Mouse (Mus musculus) forebrain, embryonic 13.5 days (tissue): ENCODE measurements around the gene Igf2bp2. TPM values are rescaled to one million over a fixed set of nuclear protein-coding genes. Genes with fewer than 3 reads are reported as not detected.
A peak's percentile ranks its signal among the peaks of the same experiment; 100 is the strongest.

Experiments
- ATAC-seq: fragments of 200-750 bp; cut with Nextera tagmentation; 2 replicates; pipeline ENCODE4 v1.8.0; 2017
- H3K27ac ChIP-seq: fragments of 300-500 bp; sonication (generic); 2 replicates; pipeline ENCODE4 v1.5.1; 2015; ENCODE audit warnings: inconsistent platforms, mild to moderate bottlenecking, moderate library complexity
- H3K27me3 ChIP-seq: fragments of 300-500 bp; sonication (generic); 2 replicates; pipeline ENCODE4 v1.6.1; 2015; ENCODE audit warnings: mild to moderate bottlenecking, inconsistent platforms
- H3K36me3 ChIP-seq: fragments of 300-500 bp; sonication (generic); 2 replicates; pipeline ENCODE4 v1.6.1; 2015; ENCODE audit warnings: mild to moderate bottlenecking, inconsistent platforms; ENCODE audit not compliant: poor library complexity, severe bottlenecking
- H3K4me1 ChIP-seq: fragments of 300-500 bp; sonication (generic); 2 replicates; pipeline ENCODE4 v1.6.1; 2015; ENCODE audit warnings: inconsistent platforms
- H3K4me2 ChIP-seq: fragments of 300-500 bp; sonication (generic); 2 replicates; pipeline ENCODE4 v1.6.1; 2015; ENCODE audit warnings: inconsistent platforms, mild to moderate bottlenecking, moderate library complexity
- H3K4me3 ChIP-seq: fragments of 300-500 bp; sonication (generic); 2 replicates; pipeline ENCODE4 v1.5.1; 2015; ENCODE audit warnings: mild to moderate bottlenecking, inconsistent platforms
- H3K9ac ChIP-seq: fragments of 300-500 bp; sonication (generic); 2 replicates; pipeline ENCODE4 v1.6.1; 2015; ENCODE audit warnings: mild to moderate bottlenecking, inconsistent platforms
- H3K9me3 ChIP-seq: fragments of 300-500 bp; sonication (generic); replicated peaks from 2 replicates; pipeline ENCODE4 v1.6.1; 2016; ENCODE audit warnings: inconsistent platforms
- WGBS: fragments of 180-500 bp; shearing (Covaris S2); methylation state at CpG from one replicate; pipeline ENCODE4 v1.1.7; 2015; 5-methylcytosine and 5-hydroxymethylcytosine counted together
- polyA plus RNA-seq: library from polyadenylated mRNA; unstranded; fragments of >200 nt; fragmentation: Nextera tagmentation; extraction: Ambion mirVana; gene quantifications from 2 replicates; pipeline ENCODE4 v1.2.1, GENCODE M21; 2015

The Igf2bp2 gene
- polyA plus RNA-seq = 52.7 and 55.3 TPM in 2 replicates

DNA sequence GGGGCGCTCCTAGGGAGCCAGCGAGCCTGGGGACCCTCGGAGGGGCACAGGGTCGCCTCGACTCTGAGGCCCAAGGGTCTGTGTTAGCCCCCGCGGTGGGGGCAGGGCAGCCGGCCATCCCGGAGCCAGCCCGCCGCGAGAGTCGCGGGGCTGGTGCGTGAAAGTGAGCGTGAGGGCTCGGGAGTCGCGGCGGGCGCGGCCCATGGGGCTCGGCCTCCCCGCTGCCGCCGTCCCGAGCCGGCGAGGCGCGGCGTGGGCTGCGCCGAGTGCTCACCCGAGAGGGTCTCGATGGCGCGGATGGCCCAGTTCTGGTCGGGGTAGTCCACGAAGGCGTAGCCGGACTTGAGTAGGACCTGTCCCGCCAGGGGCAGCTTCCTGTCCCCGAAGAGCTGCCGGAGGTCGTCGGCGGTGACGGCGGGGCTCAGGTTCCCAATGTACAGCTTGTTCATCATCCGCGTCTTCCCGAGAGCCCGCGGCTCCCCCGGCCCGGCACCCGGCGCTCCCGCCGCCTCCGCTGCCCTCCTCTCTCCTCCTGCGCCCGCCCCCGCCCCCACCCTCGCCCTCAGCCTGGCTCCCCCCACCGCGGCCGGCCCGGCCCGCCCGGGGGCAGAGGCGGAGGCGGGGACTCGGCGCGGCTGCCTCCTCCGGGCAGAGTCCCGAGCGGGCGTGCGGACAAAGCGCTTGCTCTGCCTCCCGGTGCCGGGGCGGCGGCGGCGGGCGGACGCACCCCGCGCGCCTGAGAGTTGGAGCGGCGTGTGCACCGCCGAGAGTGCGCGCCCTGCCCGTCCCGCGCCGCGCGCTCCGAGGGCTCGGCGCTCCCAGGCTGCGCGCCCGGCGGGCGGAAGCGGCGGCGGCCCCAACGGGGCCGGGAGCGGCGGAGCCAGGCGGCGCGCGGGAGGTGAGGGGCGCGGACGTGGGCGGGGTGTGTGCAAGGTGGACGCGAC, at the start of gene Igf2bp2:
Gene Igf2bp2, minus strand, starts transcription at position 788 of the 944 bp plus-strand sequence.
- no peaks in the 10 kb centered on the region for H3K9me3 ChIP-seq
- no peaks in the 10 kb centered on the region for H3K27me3 ChIP-seq
- H3K4me3 ChIP-seq = peak within 1 kb of the TSS; percentile 98
- peak within 1 kb of the TSS; percentile 86 for H3K27ac ChIP-seq
- ATAC-seq = peak; percentile 83
- peaks cover 38% of the 10 kb centered on the region for H3K4me1 ChIP-seq
- H3K36me3 ChIP-seq = no peaks in the 10 kb centered on the region
- H3K9ac ChIP-seq = peak within 1 kb of the TSS; percentile 97
- H3K4me2 ChIP-seq = peak within 1 kb of the TSS; percentile 89
- WGBS = under 1% methylated on average over 90 of the region's 131 CpGs

DNA sequence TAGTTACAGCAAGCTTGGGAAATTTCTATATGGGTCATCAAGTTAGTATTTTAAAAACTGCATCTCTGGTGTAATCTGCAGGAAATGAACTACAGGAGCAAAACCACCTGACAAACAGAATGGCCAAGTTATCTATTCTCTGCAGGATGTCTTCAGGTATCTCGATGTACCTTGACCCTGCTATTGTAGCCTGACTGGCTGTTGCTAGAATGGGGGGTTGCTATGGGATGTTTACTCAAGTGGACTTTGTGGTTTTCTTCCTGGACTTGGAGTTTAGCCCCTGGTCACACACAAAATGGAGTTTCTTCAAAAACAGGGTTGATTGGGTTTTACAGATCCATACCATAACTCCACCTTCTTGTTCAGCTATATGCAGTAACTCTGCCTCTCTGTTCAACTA, 40.4 kb upstream of the Igf2bp2 start:
- no peaks in the 10 kb centered on the region for H3K4me1 ChIP-seq
- no peak overlapping the region for H3K27ac ChIP-seq
- H3K36me3 ChIP-seq = no peaks in the 10 kb centered on the region
- ATAC-seq = no peak
- no peak overlapping the region for H3K9ac ChIP-seq
- 92% methylated on average over 1 of the region's 1 CpGs for WGBS
- no peaks in the 10 kb centered on the region for H3K27me3 ChIP-seq
- H3K4me2 ChIP-seq = no peak overlapping the region
- no peaks in the 10 kb centered on the region for H3K9me3 ChIP-seq
- H3K4me3 ChIP-seq = no peak overlapping the region

DNA sequence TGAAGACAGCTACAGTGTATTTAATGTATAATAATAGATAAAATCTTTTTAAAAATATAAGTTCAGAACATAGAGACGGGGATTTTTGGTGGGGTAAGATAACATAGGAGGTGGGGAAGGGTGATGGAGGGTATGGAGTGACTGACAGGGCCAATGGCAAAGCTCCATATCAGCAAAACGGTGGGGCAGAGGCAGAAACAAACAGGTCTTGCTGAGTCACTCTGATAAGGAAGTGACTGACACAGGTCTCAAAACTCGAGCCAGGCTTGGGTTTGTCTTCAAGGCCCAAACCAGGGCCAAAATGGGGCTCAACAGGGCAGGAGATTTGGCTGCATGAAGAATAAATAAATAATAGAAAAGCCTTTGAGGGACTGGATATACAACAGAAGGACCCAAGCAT, 38.8 kb upstream of the Igf2bp2 start:
- ATAC-seq = no peak
- Histone ChIP-seq H3K4me3 (no peak overlapping the region), H3K27me3 (no peaks in the 10 kb centered on the region), H3K9me3 (no peaks in the 10 kb centered on the region), H3K9ac (no peak overlapping the region), H3K27ac (no peak overlapping the region), H3K4me2 (no peak overlapping the region), H3K4me1 (no peaks in the 10 kb centered on the region), H3K36me3 (no peaks in the 10 kb centered on the region)
- WGBS = 69% methylated on average over 3 of the region's 3 CpGs

DNA sequence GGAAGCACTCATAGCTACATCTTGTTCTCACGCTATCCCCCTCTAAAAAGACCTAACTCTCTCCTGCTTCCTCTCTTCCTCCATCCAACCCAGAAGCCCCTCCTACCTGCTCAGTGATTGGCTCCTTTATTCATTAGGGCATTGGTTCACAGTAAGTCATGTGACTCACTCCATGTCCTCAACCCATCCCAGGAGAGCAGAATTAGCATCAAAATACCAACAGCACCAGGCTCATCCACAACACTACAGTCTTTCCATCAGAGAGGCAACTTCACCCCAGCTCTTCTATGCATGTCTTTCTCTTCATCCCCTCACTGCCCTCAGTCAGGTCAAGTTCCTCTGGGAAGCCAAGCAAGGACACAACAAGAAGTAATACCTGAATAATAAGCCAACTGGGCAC, 37.4 kb upstream of the Igf2bp2 start:
- Histone ChIP-seq H3K36me3 (no peaks in the 10 kb centered on the region), H3K4me2 (no peak overlapping the region), H3K27me3 (no peaks in the 10 kb centered on the region), H3K4me1 (no peaks in the 10 kb centered on the region), H3K27ac (no peak overlapping the region), H3K9me3 (no peaks in the 10 kb centered on the region), H3K9ac (no peak overlapping the region), H3K4me3 (no peak overlapping the region)
- ATAC-seq = no peak
- 38% methylated on average over 1 of the region's 1 CpGs for WGBS

DNA sequence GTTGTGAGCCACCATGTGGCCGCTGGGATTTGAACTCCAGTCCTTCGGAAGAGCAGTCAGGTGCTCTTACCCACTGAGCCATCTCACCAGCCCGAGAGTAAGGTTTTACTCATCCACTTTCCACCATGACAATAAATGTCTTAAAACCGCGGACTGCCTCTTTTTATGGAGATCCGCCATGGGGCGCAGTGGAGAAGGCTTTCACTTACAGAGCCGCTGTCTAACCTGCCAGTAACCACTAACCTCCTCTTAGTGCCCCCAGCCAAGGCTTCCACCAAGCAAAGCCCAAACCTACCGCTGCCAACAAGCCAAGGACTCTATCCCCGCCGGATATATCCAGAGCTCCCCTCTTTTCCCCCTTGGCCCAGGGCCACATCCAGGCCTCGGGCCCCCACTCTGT, 24.3 kb upstream of the Igf2bp2 start:
- no peak overlapping the region for H3K27ac ChIP-seq
- H3K27me3 ChIP-seq = no peaks in the 10 kb centered on the region
- H3K9me3 ChIP-seq = no peaks in the 10 kb centered on the region
- WGBS = 88% methylated on average over 12 of the region's 12 CpGs
- no peaks in the 10 kb centered on the region for H3K36me3 ChIP-seq
- H3K9ac ChIP-seq = no peak overlapping the region
- ATAC-seq = no peak
- H3K4me2 ChIP-seq = no peak overlapping the region
- no peaks in the 10 kb centered on the region for H3K4me1 ChIP-seq
- no peak overlapping the region for H3K4me3 ChIP-seq

DNA sequence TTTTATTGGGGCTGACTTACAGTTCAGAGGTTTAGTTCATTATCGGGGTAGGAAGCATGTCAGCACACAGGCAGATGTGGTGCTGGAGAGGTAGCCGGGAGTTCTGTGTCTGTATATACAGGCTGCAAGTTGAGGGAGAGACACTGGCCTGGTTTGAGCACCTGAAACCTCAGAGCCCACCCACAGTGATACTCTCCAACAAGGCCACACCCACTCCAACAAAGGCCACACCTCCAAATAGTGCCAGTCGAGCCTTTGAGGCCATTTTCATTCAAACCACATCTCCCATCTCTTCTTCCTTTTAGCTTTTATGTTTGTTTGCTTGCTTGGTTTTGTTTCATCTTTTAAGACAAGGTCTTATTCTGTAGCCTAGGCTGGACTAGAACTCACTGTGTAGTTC, 22.3 kb upstream of the Igf2bp2 start:
- no peak overlapping the region for H3K4me3 ChIP-seq
- 86% methylated on average over 3 of the region's 3 CpGs for WGBS
- no peak overlapping the region for H3K27ac ChIP-seq
- ATAC-seq = no peak
- no peaks in the 10 kb centered on the region for H3K27me3 ChIP-seq
- no peaks in the 10 kb centered on the region for H3K4me1 ChIP-seq
- H3K36me3 ChIP-seq = no peaks in the 10 kb centered on the region
- no peak overlapping the region for H3K4me2 ChIP-seq
- H3K9ac ChIP-seq = no peak overlapping the region
- no peaks in the 10 kb centered on the region for H3K9me3 ChIP-seq

DNA sequence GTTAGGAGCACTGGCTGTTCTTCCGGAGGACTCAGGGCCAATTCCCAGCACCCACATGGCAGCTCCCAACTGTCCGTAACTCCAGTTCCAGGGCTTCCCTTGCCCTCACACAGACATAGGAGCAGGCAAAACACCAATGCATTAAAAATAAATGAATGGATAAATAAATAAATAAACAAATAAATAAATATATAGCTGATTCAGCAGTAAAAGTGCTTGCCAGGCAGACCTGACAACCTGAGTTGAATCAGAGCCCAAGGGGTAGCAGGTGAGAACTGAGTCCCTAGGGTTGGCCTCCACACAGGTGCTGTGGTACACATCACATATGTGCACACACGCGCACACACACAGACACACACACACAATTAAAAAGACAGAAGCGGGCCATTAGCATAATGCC, 21.0 kb upstream of the Igf2bp2 start:
- no peaks in the 10 kb centered on the region for H3K4me1 ChIP-seq
- H3K27me3 ChIP-seq = no peaks in the 10 kb centered on the region
- H3K9ac ChIP-seq = no peak overlapping the region
- H3K27ac ChIP-seq = no peak overlapping the region
- 97% methylated on average over 5 of the region's 5 CpGs for WGBS
- H3K9me3 ChIP-seq = no peaks in the 10 kb centered on the region
- no peak for ATAC-seq
- no peak overlapping the region for H3K4me2 ChIP-seq
- no peaks in the 10 kb centered on the region for H3K36me3 ChIP-seq
- no peak overlapping the region for H3K4me3 ChIP-seq

DNA sequence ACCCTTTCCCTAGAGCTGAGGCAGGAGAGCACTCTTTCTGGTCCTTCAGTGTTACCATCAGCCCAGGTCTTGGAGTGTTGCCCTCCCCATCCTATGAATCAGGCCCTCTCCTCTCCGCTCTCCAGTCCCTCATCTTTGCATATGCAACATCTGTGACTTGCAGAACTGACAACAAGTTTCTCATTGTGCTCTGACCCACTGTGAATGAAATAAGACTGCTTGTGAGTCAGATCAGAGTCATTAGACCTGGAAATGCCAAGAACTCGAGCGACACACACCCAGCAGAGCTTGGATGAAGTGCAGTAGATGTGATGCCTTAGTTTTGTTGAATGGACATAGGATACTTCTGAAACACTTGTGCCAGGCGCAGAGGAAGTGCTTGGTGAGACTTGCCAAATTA, 19.2 kb upstream of the Igf2bp2 start:
- Histone ChIP-seq H3K27me3 (no peaks in the 10 kb centered on the region), H3K27ac (no peak overlapping the region), H3K4me2 (no peak overlapping the region), H3K4me3 (no peak overlapping the region), H3K9me3 (no peaks in the 10 kb centered on the region), H3K36me3 (no peaks in the 10 kb centered on the region), H3K4me1 (no peaks in the 10 kb centered on the region), H3K9ac (no peak overlapping the region)
- WGBS = 87% methylated on average over 4 of the region's 4 CpGs
- no peak for ATAC-seq

DNA sequence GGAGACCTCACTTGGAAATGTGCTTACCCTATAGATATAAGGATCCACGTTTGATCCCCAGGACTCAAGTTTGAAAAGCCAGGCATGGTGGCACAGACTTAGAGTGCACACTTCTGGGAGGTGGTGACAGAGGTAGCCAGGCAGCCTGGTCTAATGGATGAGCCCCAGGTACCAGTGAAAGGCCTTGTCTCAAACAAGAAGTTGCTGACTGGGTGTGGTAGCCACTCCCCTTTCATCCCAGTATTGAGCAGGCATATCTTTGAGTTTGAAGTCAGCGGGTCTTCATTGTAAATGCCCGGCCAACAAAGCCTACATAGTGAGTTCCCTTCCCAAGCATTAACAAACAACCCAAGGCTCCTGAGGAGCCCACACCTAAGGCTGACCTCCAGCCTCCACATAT, 15.7 kb upstream of the Igf2bp2 start:
- 83% methylated on average over 3 of the region's 3 CpGs for WGBS
- Histone ChIP-seq H3K27ac (no peak overlapping the region), H3K36me3 (no peaks in the 10 kb centered on the region), H3K4me1 (no peaks in the 10 kb centered on the region), H3K27me3 (no peaks in the 10 kb centered on the region), H3K4me2 (no peak overlapping the region), H3K4me3 (no peak overlapping the region), H3K9me3 (no peaks in the 10 kb centered on the region), H3K9ac (no peak overlapping the region)
- ATAC-seq = no peak

DNA sequence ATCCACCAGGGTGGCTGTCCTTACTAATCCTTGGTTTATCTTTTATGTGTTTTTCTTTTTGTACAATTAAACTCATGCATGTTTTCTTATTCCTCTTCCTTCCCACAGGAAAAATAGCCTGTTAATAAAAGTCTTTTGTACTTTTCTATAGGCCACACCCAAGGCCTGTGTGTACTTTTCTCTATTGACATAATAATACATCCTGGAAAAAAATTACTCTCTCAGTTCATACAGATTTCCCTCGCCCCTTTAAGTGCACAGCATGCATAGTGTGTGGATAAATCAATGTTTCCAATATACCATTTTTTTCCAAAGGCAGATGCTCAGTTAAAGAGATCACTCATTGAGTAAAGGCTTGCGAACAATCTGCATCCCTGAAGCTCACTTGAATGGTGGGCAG, 14.9 kb upstream of the Igf2bp2 start:
- Histone ChIP-seq H3K4me2 (no peak overlapping the region), H3K9me3 (no peaks in the 10 kb centered on the region), H3K27ac (no peak overlapping the region), H3K36me3 (no peaks in the 10 kb centered on the region), H3K4me3 (no peak overlapping the region), H3K4me1 (no peaks in the 10 kb centered on the region), H3K9ac (no peak overlapping the region), H3K27me3 (no peaks in the 10 kb centered on the region)
- ATAC-seq = no peak
- WGBS = 75% methylated on average over 2 of the region's 2 CpGs

DNA sequence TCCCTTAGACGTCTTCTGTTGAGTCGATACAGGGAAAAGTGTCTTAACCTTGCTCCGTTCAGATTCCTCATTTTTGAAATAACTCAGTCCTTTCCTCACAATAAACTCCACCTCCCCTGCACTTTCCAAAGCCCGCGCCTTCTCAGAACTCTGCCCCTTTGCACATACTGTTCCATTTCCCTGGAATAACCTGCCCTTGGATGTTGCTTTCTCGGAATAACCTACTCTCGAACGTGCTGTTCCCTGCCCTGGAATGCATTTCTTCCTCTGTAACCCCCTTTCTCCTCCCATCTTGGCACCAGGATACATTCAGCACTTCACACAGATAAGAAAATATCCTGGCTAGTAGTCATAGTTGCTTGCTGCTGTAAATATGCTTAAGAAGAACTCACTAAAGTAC, 5.6 kb upstream of the Igf2bp2 start:
- 98% methylated on average over 8 of the region's 8 CpGs for WGBS
- Histone ChIP-seq H3K4me3 (no peak overlapping the region), H3K27me3 (no peaks in the 10 kb centered on the region), H3K9me3 (no peaks in the 10 kb centered on the region), H3K27ac (no peak overlapping the region), H3K9ac (no peak overlapping the region), H3K4me1 (peaks cover 11% of the 10 kb centered on the region), H3K4me2 (no peak overlapping the region), H3K36me3 (no peaks in the 10 kb centered on the region)
- no peak for ATAC-seq

DNA sequence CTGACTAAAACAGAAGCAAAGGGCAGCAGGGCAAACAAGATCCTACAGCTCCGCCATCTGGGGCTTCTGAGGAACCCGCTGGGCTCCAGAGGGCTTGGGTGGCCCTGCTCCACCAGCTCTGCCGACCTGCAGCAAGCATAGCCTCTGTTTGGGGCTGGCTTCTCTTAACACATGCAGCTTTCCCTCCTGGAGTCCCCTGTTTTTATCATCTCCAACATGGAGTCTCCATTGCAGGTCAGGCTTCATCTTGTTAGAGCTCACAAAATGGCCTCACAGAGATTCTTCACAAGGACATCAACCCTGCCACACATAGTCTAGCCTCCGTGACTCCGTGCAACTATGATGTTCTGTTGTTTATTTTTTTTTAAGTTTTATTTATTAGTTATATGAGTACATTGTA, 2.5 kb upstream of the Igf2bp2 start:
- Histone ChIP-seq H3K27me3 (no peaks in the 10 kb centered on the region), H3K27ac (no peak overlapping the region), H3K9ac (no peak overlapping the region), H3K4me2 (no peak overlapping the region), H3K4me1 (peaks cover 17% of the 10 kb centered on the region), H3K4me3 (no peak overlapping the region), H3K9me3 (no peaks in the 10 kb centered on the region), H3K36me3 (no peaks in the 10 kb centered on the region)
- WGBS = 85% methylated on average over 5 of the region's 5 CpGs
- ATAC-seq = no peak

DNA sequence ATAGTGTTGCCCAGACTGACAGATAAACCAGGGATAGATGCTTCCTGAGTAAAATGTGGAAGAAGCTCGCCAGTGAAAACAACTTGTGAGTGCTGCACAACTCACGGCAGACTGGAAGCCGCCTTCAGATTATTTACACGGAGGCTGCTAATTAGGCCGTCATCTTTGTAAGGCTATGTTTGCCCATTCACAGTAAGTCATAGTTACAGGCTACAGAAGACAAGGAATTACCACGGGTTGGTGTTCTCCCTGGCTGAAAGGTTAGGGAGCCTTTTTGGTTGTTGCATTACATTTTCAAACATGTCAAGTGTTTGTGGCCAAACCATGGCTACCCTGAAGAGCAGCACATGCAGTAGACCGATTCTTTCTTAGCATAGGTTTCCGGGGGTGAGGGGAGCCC, 1.3 kb upstream of the Igf2bp2 start:
- H3K4me3 ChIP-seq = 0 out of 2 replicates have a peak overlapping the region, but pooled peaks have one; percentile 98
- no peaks in the 10 kb centered on the region for H3K27me3 ChIP-seq
- no peaks in the 10 kb centered on the region for H3K36me3 ChIP-seq
- no peak for ATAC-seq
- 41% methylated on average over 8 of the region's 8 CpGs for WGBS
- no peaks in the 10 kb centered on the region for H3K9me3 ChIP-seq
- H3K9ac ChIP-seq = peak overlapping the region; percentile 97; the same call in 1 of the 2 replicates
- H3K4me1 ChIP-seq = peaks cover 26% of the 10 kb centered on the region
- no peak overlapping the region for H3K27ac ChIP-seq
- peak overlapping the region; percentile 89 for H3K4me2 ChIP-seq
